Mouse (Mus musculus) embryonic fibroblast, embryonic 13.5 days (primary cell): ENCODE data around the gene Zfp524.

Experiments used
- CTCF ChIP-seq: IDR thresholded peaks from 2 replicates; pipeline ENCODE4 v1.5.1; 2011; ENCODE audit warnings: mild to moderate bottlenecking, control low read depth, low read length, moderate library complexity, borderline replicate concordance; ENCODE audit not compliant: insufficient read depth
- POLR2A ChIP-seq: IDR thresholded peaks from 2 replicates; pipeline ENCODE4 v1.6.1; 2011; ENCODE audit warnings: low read depth, mild to moderate bottlenecking, control low read depth, low read length, moderate library complexity

DNA sequence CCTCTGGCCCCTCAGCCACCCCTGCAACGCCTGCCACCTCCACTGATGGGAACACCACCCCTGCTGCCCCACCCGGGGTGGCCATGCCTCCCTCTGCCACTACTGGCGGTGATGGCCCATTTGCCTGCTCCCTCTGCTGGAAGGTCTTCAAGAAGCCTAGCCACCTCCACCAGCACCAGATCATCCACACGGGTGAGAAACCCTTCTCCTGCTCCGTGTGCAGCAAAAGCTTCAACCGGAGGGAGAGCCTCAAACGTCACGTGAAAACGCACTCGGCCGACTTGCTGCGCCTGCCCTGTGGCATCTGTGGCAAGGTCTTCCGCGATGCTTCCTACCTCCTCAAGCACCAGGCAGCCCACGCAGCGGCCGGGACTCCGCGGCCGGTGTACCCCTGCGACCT lies 15.7 kb downstream of the Zfp524 start:
- TF ChIP-seq CTCF (no peak), POLR2A (no peak)
